In genomic region chr11:75530325-75530724, GRCm38 (mm10) we compare ENCODE assay signal across 8 mouse cellular contexts. TPM values are rescaled to one million over a fixed set of nuclear protein-coding genes. Genes with fewer than 3 reads are reported as not detected.
A peak's percentile ranks its signal among the peaks of the same experiment; 100 is the strongest.
DNase-seq lines count a peak whose midpoint lies in the region; ATAC-seq lines count a peak whose summit lies in the region.

No protein-coding gene starts in this region.

- peaks cover 22% of the 10 kb centered on the region for H3K4me1 ChIP-seq in hindbrain, embryonic 16.5 days (ENCODE audit: control insufficient read depth, insufficient read depth, low read depth, low read length)

- no peaks in the 10 kb centered on the region for H3K36me3 ChIP-seq in hindbrain, embryonic 16.5 days (ENCODE audit: control insufficient read depth, insufficient read depth, low read length)
- peaks cover 16% of the 10 kb centered on the region; the same call in 1 of the 2 replicates for H3K36me3 ChIP-seq in macrophage (ENCODE audit: inconsistent target)

- H3K9ac ChIP-seq in hindbrain, embryonic 16.5 days (ENCODE audit: low read depth, low read length): peak overlapping the region; percentile 76

- peak; percentile 92 for DNase-seq in T-cell, adult 2 months (ENCODE audit: low spot score)
- peak; percentile 100 for DNase-seq in cerebellum, postnatal 4 days (ENCODE audit: low spot score in 2 of 2)
- peak; percentile 98 for DNase-seq in gastrocnemius, adult 18-20 months (ENCODE audit: low spot score)
- peak; percentile 98 to 100 for DNase-seq in left cerebral cortex, adult 18-20 months (ENCODE audit: low spot score in 2 of 2)
- peak; percentile 77 for DNase-seq in retina, postnatal 7 days (ENCODE audit: low read depth, low spot score)
- DNase-seq in urinary bladder, adult 18-20 months (ENCODE audit: low spot score in 2 of 2): peak; percentile 89 to 99

- peak; percentile 35; the same call in 1 of the 2 replicates for ATAC-seq in hindbrain, embryonic 16.5 days

- no peaks in the 10 kb centered on the region for H3K9me3 ChIP-seq in hindbrain, embryonic 16.5 days (ENCODE audit: control insufficient read depth, low read length)

- peak overlapping the region; percentile 80 for H3K4me3 ChIP-seq in hindbrain, embryonic 16.5 days (ENCODE audit: low read length)
- H3K4me3 ChIP-seq in macrophage (ENCODE audit: inconsistent target): peak overlapping the region; percentile 91

- H3K79me2 ChIP-seq in macrophage (ENCODE audit: inconsistent target): peaks cover 80% of the 10 kb centered on the region

- H3K27me3 ChIP-seq in hindbrain, embryonic 16.5 days (replicated peaks; ENCODE audit: control insufficient read depth, insufficient read depth, low read length): 0 out of 2 replicates have a peak, but pooled peaks cover under 1% of the 10 kb centered on the region

- H3K4me2 ChIP-seq in hindbrain, embryonic 16.5 days (ENCODE audit: low read length): peak overlapping the region; percentile 97

- peak overlapping the region; percentile 98 for H3K27ac ChIP-seq in hindbrain, embryonic 16.5 days (ENCODE audit: low read depth, low read length)
- peak overlapping the region; percentile 99 for H3K27ac ChIP-seq in macrophage

- WGBS in hindbrain, embryonic 16.5 days: 0% methylated on average over 10 of the region's 10 CpGs
- 0% methylated on average over 8 of the region's 10 CpGs for WGBS in macrophage (ENCODE audit: missing documents)

RNA-seq across cellular contexts. Expression of gene Slc43a2, which starts 1.2 kb away (rescaled TPM):
- total RNA-seq in gastrocnemius, adult 18-20 months (2021): 10 to 100 TPM; 24.0 to 32.2 TPM
- polyA plus RNA-seq in hindbrain, embryonic 16.5 days (2015; fragmentation: Nextera tagmentation; extraction: Ambion mirVana): 16.0 and 16.9 TPM in 2 replicates
- 10 to 100 TPM; 49.9 to 50.9 TPM for total RNA-seq in left cerebral cortex, adult 18-20 months (2021)
- total RNA-seq in macrophage (2018; cell fraction: chromatin; rRNA removed): 1,000 to 10,000 TPM in 1 of 26 experiments, 100 to 1,000 TPM in 23, 10 to 100 TPM in 2; 27.0 to 1,006 (median 669) TPM
- total RNA-seq in macrophage (2018; cell fraction: cytosol; rRNA removed): 100 to 1,000 TPM; 216 to 691 (median 376) TPM
- total RNA-seq in macrophage (2018; cell fraction: nucleus; rRNA removed): 1,000 to 10,000 TPM in 2 of 26 experiments, 100 to 1,000 TPM in 24; 102 to 1,167 (median 672) TPM
- polyA plus RNA-seq in macrophage (2018): 250 to 450 TPM (median 359 TPM) in 3 replicates

RNA-seq across cellular contexts. Expression of gene Scarf1, which starts 17.0 kb away (rescaled TPM):
- total RNA-seq in gastrocnemius, adult 18-20 months (2021): 1 to 10 TPM; 2.4 to 3.3 TPM
- 4.2 and 4.6 TPM in 2 replicates for polyA plus RNA-seq in hindbrain, embryonic 16.5 days (2015; fragmentation: Nextera tagmentation; extraction: Ambion mirVana)
- total RNA-seq in left cerebral cortex, adult 18-20 months (2021): 1 to 10 TPM; 1.1 to 1.2 TPM
- total RNA-seq in macrophage (2018; cell fraction: chromatin; rRNA removed): 10 to 100 TPM; 12.1 to 48.5 (median 29.0) TPM
- total RNA-seq in macrophage (2018; cell fraction: cytosol; rRNA removed): 10 to 100 TPM in 24 of 26 experiments, 1 to 10 TPM in 2; 8.5 to 34.5 (median 14.6) TPM
- 10 to 100 TPM; 17.7 to 87.3 (median 37.1) TPM for total RNA-seq in macrophage (2018; cell fraction: nucleus; rRNA removed)
- polyA plus RNA-seq in macrophage (2018): 8.6 to 19.0 TPM (median 16.2 TPM) in 3 replicates

RNA-seq across cellular contexts. Expression of gene Rilp, which starts 20.4 kb away (rescaled TPM):
- 10 to 100 TPM; 31.5 to 32.4 TPM for total RNA-seq in gastrocnemius, adult 18-20 months (2021)
- polyA plus RNA-seq in hindbrain, embryonic 16.5 days (2015; fragmentation: Nextera tagmentation; extraction: Ambion mirVana): 2.9 and 4.2 TPM in 2 replicates
- 1 to 10 TPM; 1.6 to 1.8 TPM for total RNA-seq in left cerebral cortex, adult 18-20 months (2021)
- 10 to 100 TPM in 15 of 26 experiments, 1 to 10 TPM in 11; 3.7 to 22.4 (median 10.8) TPM for total RNA-seq in macrophage (2018; cell fraction: chromatin; rRNA removed)
- 1 to 10 TPM; 4.2 to 7.6 (median 6.1) TPM for total RNA-seq in macrophage (2018; cell fraction: cytosol; rRNA removed)
- total RNA-seq in macrophage (2018; cell fraction: nucleus; rRNA removed): 10 to 100 TPM in 9 of 26 experiments, 1 to 10 TPM in 17; 3.4 to 18.3 (median 7.3) TPM
- 6.6 to 7.4 TPM (median 7.1 TPM) in 3 replicates for polyA plus RNA-seq in macrophage (2018)

RNA-seq across cellular contexts. Expression of gene Prpf8, which starts 43.7 kb away (rescaled TPM):
- 10 to 100 TPM; 70.1 to 70.9 TPM for total RNA-seq in gastrocnemius, adult 18-20 months (2021)
- 38.8 and 41.9 TPM in 2 replicates for polyA plus RNA-seq in hindbrain, embryonic 16.5 days (2015; fragmentation: Nextera tagmentation; extraction: Ambion mirVana)
- 100 to 1,000 TPM; 128 to 134 TPM for total RNA-seq in left cerebral cortex, adult 18-20 months (2021)
- total RNA-seq in macrophage (2018; cell fraction: chromatin; rRNA removed): 10 to 100 TPM; 28.3 to 79.8 (median 59.2) TPM
- 10 to 100 TPM; 46.5 to 98.0 (median 75.5) TPM for total RNA-seq in macrophage (2018; cell fraction: cytosol; rRNA removed)
- 100 to 1,000 TPM in 4 of 26 experiments, 10 to 100 TPM in 22; 41.5 to 126 (median 76.1) TPM for total RNA-seq in macrophage (2018; cell fraction: nucleus; rRNA removed)
- 72.5 to 92.1 TPM (median 86.0 TPM) in 3 replicates for polyA plus RNA-seq in macrophage (2018)

RNA-seq across cellular contexts. Expression of gene Pitpna, which starts 57.6 kb away (rescaled TPM):
- total RNA-seq in gastrocnemius, adult 18-20 months (2021): 100 to 1,000 TPM; 168 to 172 TPM
- polyA plus RNA-seq in hindbrain, embryonic 16.5 days (2015; fragmentation: Nextera tagmentation; extraction: Ambion mirVana): 109 and 110 TPM in 2 replicates
- total RNA-seq in left cerebral cortex, adult 18-20 months (2021): 100 to 1,000 TPM; 330 to 343 TPM
- 100 to 1,000 TPM in 25 of 26 experiments, 10 to 100 TPM in 1; 81.1 to 352 (median 282) TPM for total RNA-seq in macrophage (2018; cell fraction: chromatin; rRNA removed)
- 100 to 1,000 TPM; 242 to 357 (median 310) TPM for total RNA-seq in macrophage (2018; cell fraction: cytosol; rRNA removed)
- total RNA-seq in macrophage (2018; cell fraction: nucleus; rRNA removed): 100 to 1,000 TPM in 25 of 26 experiments, 10 to 100 TPM in 1; 98.7 to 332 (median 234) TPM
- 282 to 582 TPM (median 340 TPM) in 3 replicates for polyA plus RNA-seq in macrophage (2018)

Comparison
In these comparisons a context has a peak if more than half of its experiments do, and no peak if none do; other contexts are left out.
1. Peak in every context shown above with its lines: DNase-seq, ATAC-seq, H3K4me3 ChIP-seq and H3K27ac ChIP-seq.
2. RNA of gene Rilp, which starts 20.4 kb away (total RNA-seq): 31.5 to 32.4 TPM in gastrocnemius, adult 18-20 months; 1.6 to 1.8 TPM in left cerebral cortex, adult 18-20 months; every median in the first group is over 10 times any median in the second.